Mouse (Mus musculus): ENCODE measurements around the gene Cst3.

GRCm38 (mm10) chr2:148890021-148890851 is 14.7 kb upstream of the Cst3 start:
- no peak for TF ChIP-seq CTCF (IDR thresholded peaks at IDR 0.05; ENCODE audit: borderline replicate concordance, control insufficient read depth, extremely low read depth, insufficient read depth, low read length, poor library complexity)
- no peak for TF ChIP-seq POLR2A (IDR thresholded peaks at IDR 0.05; ENCODE audit: control insufficient read depth, extremely low read depth, insufficient read depth, low read length, poor library complexity)
